Mouse (Mus musculus) intestine, postnatal 0 days (tissue): Measurements from ENCODE around the gene Rpl10. TPM values are rescaled to one million over a fixed set of nuclear protein-coding genes. Genes with fewer than 3 reads are reported as not detected.

Source experiments
- ATAC-seq: fragments of 200-750 bp; cut with Nextera tagmentation; 2 replicates; pipeline ENCODE4 v1.8.0; 2017; ENCODE audit warnings: mild to moderate bottlenecking, moderate TSS enrichment, moderate library complexity
- H3K27ac ChIP-seq: fragments of 300-500 bp; sonication (generic); 2 replicates; pipeline ENCODE4 v1.5.1; 2014; ENCODE audit warnings: mild to moderate bottlenecking, low read depth, low read length, moderate library complexity
- H3K27me3 ChIP-seq: fragments of 300-500 bp; sonication (generic); replicated peaks from 2 replicates; pipeline ENCODE4 v1.6.1; 2014; ENCODE audit warnings: low read length, mixed read lengths; ENCODE audit not compliant: control insufficient read depth, insufficient read depth
- H3K36me3 ChIP-seq: fragments of 300-500 bp; sonication (generic); 2 replicates; pipeline ENCODE4 v1.6.1; 2014; ENCODE audit warnings: mild to moderate bottlenecking, moderate library complexity; ENCODE audit not compliant: control insufficient read depth, insufficient read depth
- H3K4me1 ChIP-seq: fragments of 300-500 bp; sonication (generic); replicated peaks from 2 replicates; pipeline ENCODE4 v1.6.1; 2014; ENCODE audit warnings: antibody characterized with exemption, low read length, mixed read lengths; ENCODE audit not compliant: control insufficient read depth, insufficient read depth
- H3K4me2 ChIP-seq: fragments of 300-500 bp; sonication (generic); replicated peaks from 2 replicates; pipeline ENCODE4 v1.6.1; 2014; ENCODE audit warnings: low read depth, mild to moderate bottlenecking, moderate library complexity
- H3K4me3 ChIP-seq: fragments of 300-500 bp; sonication (generic); 2 replicates; pipeline ENCODE4 v1.5.1; 2014; ENCODE audit warnings: low read depth, low read length
- H3K9ac ChIP-seq: fragments of 300-500 bp; sonication (generic); 2 replicates; pipeline ENCODE4 v1.6.1; 2014; ENCODE audit warnings: mild to moderate bottlenecking, low read depth, low read length
- H3K9me3 ChIP-seq: fragments of 300-500 bp; sonication (generic); 2 replicates; pipeline ENCODE4 v1.6.1; 2016; ENCODE audit warnings: mixed run types; ENCODE audit not compliant: control insufficient read depth
- CTCF ChIP-seq: sonication (generic); IDR thresholded peaks from 2 replicates; pipeline ENCODE4 v1.5.1; 2016; ENCODE audit warnings: low read depth, mild to moderate bottlenecking, control low read depth, antibody characterized with exemption, moderate library complexity
- WGBS: fragments of 180-500 bp; shearing (Covaris S2); extraction: QIAGEN DNeasy Blood & Tissue Kit; methylation state at CpG from one replicate; pipeline ENCODE4 v1.1.7; 2014; 5-methylcytosine and 5-hydroxymethylcytosine counted together
- polyA plus RNA-seq: library from polyadenylated mRNA; unstranded; fragments of >200 nt; fragmentation: Nextera tagmentation; extraction: Ambion mirVana; gene quantifications from 2 replicates; pipeline ENCODE4 v1.2.1, GENCODE M21; 2015

Rpl10 gene
- polyA plus RNA-seq, 1 experiment from 2014 or later: 521 TPM

DNA sequence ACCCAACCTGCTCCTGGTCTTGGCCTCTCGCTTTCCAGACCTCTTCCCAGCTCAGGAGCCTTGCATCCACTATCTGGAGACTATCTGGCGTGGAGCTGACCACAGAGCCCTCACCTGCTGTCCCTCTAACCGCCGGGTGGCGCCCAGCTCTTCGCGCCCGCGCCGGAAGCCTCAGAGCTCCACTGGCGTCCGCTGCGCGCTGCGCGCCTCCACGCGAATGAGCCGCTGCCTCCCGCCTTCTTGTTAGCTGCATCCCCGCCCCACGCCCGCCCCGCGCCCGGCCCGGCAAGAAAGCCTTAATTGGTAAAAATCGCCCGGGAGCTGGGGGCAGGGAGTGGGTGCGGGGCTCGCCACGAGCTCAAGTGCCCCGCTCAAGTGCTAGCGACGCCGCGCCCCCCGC lies 21.0 kb upstream of the Rpl10 start, which contains the start of gene Flna:
Gene Flna, minus strand, starts transcription at position 206 of the 400 bp plus-strand sequence.
- Histone ChIP-seq H3K4me2 (peak within 1 kb of the TSS; percentile 72), H3K9ac (peak within 1 kb of the TSS; percentile 37; the same call in 1 of the 2 replicates), H3K9me3 (no peaks in the 10 kb centered on the region), H3K4me1 (no peaks in the 10 kb centered on the region), H3K36me3 (no peaks in the 10 kb centered on the region), H3K27me3 (no peaks in the 10 kb centered on the region), H3K4me3 (peak within 1 kb of the TSS; percentile 38), H3K27ac (peak within 1 kb of the TSS; percentile 71)
- peak; percentile 70 for TF ChIP-seq CTCF
- 26% methylated on average over 37 of the region's 38 CpGs for WGBS
- ATAC-seq: no peak

DNA sequence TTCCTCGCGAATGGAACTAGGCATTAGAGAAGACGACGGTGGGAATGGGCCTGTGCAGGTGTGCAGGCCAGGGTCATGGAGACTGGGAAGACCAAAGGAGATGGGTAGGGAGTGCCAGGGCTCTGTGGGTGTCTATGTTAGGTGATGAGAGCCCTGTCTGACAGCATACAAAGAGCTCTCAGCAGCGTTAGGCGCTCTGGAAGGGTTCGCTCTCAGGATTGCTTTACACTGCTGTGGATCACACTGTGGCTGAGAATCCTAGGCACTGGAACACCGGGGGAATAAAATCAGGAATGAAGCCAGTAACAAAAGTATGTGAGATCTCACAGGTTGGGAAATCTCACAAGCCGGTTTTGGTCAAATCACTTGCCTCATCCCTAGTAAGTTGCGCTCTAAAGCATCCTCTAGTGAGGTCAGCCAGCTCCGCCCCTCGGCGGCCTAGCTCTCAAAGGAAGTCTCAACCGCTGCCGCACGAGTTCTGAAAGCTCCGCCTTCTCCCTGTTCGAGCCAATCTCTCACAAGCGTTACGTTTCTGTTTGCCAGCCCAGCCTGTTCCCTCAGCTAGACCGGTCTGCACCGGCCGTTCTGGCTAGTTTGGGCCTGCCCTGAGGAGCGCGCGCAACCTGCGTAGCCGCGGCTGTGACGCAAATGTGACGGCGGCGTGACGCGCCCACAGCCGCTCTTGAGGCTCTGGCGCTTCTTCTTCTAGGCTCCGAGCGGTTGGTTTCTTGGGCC lies 16.3 kb upstream of the Rpl10 start, which contains the start of gene Emd:
Gene Emd, plus strand, starts transcription at position 535 of the 735 bp plus-strand sequence.
- peak within 1 kb of the TSS; percentile 86 for H3K27ac ChIP-seq
- no peaks in the 10 kb centered on the region for H3K27me3 ChIP-seq
- 29% methylated on average over 39 of the region's 39 CpGs for WGBS
- peak within 1 kb of the TSS; percentile 56 for H3K4me3 ChIP-seq
- TF ChIP-seq CTCF: no peak
- no peaks in the 10 kb centered on the region for H3K9me3 ChIP-seq
- peak within 1 kb of the TSS; percentile 66 for H3K9ac ChIP-seq
- ATAC-seq: peak; percentile 98
- H3K36me3 ChIP-seq: 0 out of 2 replicates have a peak, but pooled peaks cover 5% of the 10 kb centered on the region
- no peaks in the 10 kb centered on the region for H3K4me1 ChIP-seq
- peak within 1 kb of the TSS; percentile 66 for H3K4me2 ChIP-seq

DNA sequence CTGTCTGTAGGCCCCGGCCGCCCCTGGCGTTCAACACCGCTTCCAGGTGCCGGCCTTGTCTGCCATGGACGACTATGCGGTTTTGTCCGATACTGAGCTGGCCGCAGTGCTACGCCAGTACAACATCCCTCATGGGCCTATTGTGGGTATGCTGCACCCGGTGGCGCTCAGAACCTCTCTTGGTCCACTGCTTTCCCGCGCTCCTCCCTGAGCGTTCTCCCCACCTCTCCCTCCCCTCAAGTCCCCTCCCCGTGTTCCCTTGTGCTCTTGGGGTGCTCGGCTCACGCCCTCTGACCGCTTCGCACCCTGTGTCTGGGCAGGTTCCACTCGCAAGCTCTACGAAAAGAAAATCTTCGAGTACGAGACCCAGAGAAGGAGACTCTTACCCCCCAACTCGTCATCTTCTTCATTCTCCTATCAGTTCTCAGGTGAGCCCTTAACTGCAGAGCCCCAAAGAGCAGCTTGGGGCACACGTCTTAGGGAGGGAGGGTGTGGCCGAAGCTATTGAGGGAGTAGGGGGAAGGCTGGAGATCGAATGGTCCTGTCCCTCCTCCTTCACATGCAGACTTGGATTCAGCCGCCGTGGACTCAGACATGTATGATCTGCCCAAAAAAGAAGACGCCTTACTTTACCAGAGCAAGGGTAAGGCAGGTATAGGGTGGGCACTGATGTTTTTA lies 15.6 kb upstream of the Rpl10 start:
- ATAC-seq: peak; percentile 67
- Histone ChIP-seq H3K36me3 (0 out of 2 replicates have a peak, but pooled peaks cover 5% of the 10 kb centered on the region), H3K27ac (peak overlapping the region; percentile 86), H3K9ac (peak overlapping the region; percentile 66), H3K4me2 (peak overlapping the region; percentile 66), H3K4me1 (no peaks in the 10 kb centered on the region), H3K4me3 (peak overlapping the region; percentile 56), H3K27me3 (no peaks in the 10 kb centered on the region), H3K9me3 (no peaks in the 10 kb centered on the region)
- WGBS: 21% methylated on average over 31 of the region's 31 CpGs
- no peak for TF ChIP-seq CTCF

DNA sequence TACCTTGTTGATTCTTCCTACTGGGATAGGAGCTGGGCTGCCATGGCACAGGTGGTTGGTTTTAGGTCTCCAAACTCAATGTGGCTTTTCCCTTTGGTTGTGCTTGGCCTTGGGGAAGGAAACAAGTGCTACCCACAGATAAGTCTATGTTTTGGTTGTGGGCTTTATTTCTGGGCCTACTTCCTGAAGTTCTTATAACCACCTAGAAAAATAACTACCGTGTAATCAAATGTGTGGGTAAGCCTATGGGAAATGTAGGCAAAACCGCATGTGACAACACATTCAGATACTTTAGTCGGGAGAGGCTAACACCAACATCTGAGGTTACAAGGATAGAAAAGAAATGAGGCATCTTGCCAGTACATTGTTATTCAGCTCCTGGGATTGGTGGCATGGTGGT lies 12.9 kb upstream of the Rpl10 start:
- H3K9ac ChIP-seq: no peak overlapping the region
- no peaks in the 10 kb centered on the region for H3K27me3 ChIP-seq
- no peak for ATAC-seq
- no peak for TF ChIP-seq CTCF
- H3K9me3 ChIP-seq: no peaks in the 10 kb centered on the region
- no peak overlapping the region for H3K27ac ChIP-seq
- 92% methylated on average over 3 of the region's 3 CpGs for whole genome bisulfite sequencing
- no peak overlapping the region for H3K4me3 ChIP-seq
- no peaks in the 10 kb centered on the region for H3K4me1 ChIP-seq
- H3K36me3 ChIP-seq: 0 out of 2 replicates have a peak, but pooled peaks cover 5% of the 10 kb centered on the region
- no peak overlapping the region for H3K4me2 ChIP-seq

DNA sequence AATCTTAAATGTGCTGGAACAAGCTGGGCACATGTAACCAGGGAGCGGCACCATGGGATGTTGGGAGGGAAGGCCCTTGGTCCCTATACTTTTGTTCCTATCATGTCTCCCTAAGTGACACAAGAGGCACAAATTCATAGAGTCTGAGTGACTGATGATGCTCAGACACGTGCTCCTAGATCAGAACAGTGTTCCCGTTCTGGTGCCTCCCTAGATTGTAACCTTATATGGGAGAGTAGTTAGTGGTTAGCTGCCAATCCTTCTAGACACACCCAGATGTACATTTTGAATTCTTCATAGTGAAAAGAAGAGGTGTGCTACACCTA lies 913 bp upstream of the Rpl10 start:
- Histone ChIP-seq H3K9me3 (no peaks in the 10 kb centered on the region), H3K27me3 (no peaks in the 10 kb centered on the region), H3K27ac (peak overlapping the region; percentile 88), H3K36me3 (peaks cover 3% of the 10 kb centered on the region; the same call in 1 of the 2 replicates), H3K4me3 (peak overlapping the region; percentile 36), H3K4me1 (no peaks in the 10 kb centered on the region), H3K9ac (peak overlapping the region; percentile 42; the same call in 1 of the 2 replicates), H3K4me2 (peak overlapping the region; percentile 61)
- WGBS: 34% methylated on average over 3 of the region's 3 CpGs
- TF ChIP-seq CTCF: no peak
- peak; percentile 31 for ATAC-seq

DNA sequence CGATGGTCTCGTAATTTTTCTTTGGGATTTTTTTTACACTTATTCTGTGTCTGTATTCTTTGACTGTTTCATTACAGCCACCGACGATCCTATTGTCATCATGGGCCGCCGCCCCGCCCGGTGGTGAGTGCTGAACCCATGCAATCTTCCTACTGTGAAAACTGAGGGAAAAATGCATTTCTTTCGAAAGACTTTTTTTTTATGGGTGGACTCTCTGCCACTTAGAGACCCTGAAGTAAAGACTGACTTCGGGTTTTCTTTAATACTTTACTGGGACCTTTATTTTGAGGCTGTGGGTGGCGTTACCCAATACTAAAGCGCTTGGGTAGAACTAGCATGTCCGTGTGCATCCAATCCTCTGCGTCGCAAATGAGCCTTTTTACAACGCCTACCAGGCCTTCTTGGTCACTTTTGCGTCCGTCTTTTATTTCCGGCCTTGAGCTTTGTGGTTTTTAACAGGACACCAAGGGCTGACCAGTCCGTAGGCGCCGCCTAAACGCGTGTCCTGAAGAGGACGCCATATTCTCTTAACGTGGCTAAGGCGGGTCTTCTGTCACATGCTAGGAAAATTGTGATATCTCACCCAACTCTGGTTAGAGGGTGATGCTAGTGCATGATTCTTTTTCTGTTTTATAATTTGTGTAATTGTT lies 415 bp downstream of the Rpl10 start:
- peak overlapping the region; percentile 52 for H3K27ac ChIP-seq
- 0 out of 2 replicates have a peak, but pooled peaks have one; percentile 19 for TF ChIP-seq CTCF
- peaks cover 3% of the 10 kb centered on the region; the same call in 1 of the 2 replicates for H3K36me3 ChIP-seq
- no peak for ATAC-seq
- H3K9me3 ChIP-seq: no peaks in the 10 kb centered on the region
- H3K4me3 ChIP-seq: peak overlapping the region; percentile 56
- no peaks in the 10 kb centered on the region for H3K27me3 ChIP-seq
- H3K4me1 ChIP-seq: no peaks in the 10 kb centered on the region
- 20% methylated on average over 27 of the region's 27 CpGs for WGBS
- peak overlapping the region; percentile 57 for H3K9ac ChIP-seq
- H3K4me2 ChIP-seq: peak overlapping the region; percentile 59
